Mouse (Mus musculus) c-Kit-positive CD71-positive TER-119-positive erythroid progenitor cells, embryonic 14.5 days (primary cell): ENCODE data around the gene Mcl1.
"Not testable (repeated sequence)": the region's sequence is repeated elsewhere in the genome, so short reads cannot be mapped to it uniquely, and the experiment has no call there.

Experiments used
- DNase-seq: peaks from one replicate; pipeline ENCODE4 v3.0.0-alpha.2; 2013; ENCODE audit warnings: low spot score

Gene Mcl1

DNA sequence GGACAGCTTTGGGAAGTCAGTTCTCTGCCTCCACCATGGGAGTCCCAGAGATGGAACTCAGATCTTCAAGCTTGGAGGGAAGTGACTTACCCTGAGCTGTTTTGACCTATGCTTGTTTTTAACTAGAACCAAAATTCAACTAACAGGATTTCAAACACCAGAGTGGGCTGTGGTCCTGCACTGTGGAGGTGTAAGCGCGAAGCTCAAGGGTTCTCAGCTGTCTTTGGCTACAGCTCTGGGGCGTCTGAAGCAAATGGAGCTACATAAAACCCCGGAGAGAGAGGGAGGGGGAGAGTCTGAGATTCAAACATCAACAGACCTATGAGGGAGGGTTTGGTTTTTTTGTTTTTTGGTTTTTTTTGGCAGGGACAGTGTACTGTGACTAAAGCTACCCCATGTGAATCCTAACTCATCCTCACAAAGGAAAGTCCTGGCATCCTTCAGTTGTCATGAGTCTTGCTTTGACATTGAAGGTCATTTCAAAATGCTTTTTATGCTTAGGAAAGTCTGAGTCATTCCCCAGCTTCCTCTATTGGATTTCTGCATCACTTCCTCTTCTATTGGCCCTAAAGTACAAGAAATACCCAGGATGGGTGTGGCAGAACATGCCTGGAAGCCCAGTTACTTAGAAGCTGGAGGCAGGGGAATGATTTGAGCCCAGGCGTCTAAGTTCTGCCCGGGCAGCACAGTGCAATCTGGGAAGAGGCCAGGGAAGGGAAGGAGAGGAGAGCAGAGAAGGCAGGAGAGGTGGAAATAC is 8.1 kb upstream of the Mcl1 start:
- DNase-seq, result no peak

DNA sequence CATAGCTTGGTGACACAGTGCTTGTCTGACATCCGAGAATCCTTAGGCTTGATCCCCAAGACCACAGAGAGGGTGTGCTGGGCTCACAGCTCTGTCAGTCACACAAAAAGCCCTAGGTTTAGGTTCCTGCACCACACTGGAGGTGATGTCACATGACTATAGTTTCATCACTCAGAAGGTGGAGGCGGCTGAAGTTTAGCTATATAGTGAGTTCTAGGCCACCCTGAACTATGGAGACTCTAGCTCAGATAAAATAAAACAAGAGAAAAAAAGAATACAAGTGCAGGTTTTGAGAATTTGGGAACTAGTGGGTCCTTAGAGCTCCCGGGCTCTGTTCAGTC is 7.6 kb upstream of the Mcl1 start:
- DNase-seq, result no peak

DNA sequence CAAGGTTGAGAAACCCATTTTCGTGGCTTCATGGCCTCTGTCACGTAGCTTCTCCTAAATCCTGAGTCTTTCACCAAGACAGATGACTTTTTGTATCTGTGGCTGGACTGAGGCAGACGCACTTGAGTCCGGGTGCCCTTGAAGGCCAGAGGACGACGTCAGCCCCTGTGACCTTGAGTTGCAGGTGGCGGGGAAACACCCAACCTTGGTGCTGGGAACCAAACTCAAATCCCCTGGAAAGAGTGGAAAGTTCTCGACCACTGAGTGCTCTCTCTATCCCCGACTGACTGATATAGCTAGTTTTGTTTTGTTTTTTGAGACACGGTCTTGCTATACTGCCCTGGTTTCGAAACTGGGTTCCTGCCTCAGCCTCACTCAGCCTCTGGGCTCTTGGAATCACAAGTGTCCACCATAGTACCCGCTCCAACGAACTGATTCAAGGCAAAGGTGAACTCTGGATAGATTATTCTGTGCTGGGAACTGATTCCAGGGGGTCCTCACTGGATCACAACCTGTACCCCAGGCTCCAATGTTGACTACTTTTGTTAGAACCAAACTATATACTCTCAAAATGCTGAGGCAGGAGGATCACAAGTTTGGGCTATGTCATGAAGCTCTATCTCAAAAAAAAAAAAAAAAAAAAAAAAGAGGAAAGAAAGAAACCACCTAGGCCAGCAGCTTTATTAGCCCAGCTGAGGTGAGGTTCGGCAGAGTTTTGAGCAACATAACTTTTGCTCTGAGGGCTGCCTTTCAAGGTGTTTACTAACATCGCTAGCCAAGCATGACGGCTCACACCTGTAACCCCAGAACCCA is 7.0 kb upstream of the Mcl1 start:
- no peak for DNase-seq

DNA sequence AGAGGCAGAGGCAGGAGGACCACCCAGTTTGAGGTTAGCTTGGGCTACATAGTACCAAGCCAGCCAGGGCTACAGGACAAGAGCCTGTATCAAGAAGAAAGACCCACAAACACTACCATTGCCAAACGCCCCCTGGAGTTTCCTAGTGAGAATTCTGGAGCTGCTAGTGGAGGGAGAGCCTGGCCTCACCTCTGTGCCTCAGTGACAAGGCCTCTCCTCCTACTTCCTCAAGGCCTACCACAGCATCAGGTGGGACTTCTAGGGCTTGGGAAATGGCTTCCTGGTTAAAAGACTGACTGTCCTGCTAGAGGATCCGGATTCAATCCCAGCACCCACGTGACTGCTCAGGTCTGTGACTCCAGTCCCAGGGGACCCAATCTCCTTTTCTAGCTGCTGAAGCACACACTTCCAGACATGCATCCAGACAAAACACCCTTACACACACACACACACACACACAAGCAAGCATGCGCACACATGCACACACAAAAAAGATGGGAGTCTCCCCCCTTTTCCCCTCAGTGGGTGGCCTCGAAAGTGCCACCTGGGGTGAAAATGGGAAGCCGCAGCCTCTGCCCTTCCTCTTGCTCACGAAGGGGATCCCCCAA is 6.3 kb upstream of the Mcl1 start:
- DNase-seq, result no peak

DNA sequence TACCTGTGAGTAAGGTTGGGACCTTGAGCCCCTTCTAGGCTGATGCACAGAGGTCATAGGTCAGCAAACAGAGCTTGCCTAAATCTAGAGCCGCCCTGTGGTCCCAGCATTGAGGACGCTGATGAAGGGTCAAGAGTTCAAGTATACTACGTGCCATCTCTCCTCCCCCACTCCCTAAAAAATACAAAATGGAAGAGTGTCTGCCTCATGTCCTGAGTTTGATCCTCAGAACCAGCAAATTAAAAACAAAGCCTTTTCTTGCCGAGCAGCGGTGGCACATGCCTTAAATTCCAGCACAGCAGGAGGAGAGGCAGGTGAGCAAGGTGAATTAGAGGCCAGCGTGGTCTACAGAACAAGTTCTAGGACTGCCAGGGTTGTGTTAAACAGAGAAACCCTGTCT is 5.7 kb upstream of the Mcl1 start:
- DNase-seq, result no peak

DNA sequence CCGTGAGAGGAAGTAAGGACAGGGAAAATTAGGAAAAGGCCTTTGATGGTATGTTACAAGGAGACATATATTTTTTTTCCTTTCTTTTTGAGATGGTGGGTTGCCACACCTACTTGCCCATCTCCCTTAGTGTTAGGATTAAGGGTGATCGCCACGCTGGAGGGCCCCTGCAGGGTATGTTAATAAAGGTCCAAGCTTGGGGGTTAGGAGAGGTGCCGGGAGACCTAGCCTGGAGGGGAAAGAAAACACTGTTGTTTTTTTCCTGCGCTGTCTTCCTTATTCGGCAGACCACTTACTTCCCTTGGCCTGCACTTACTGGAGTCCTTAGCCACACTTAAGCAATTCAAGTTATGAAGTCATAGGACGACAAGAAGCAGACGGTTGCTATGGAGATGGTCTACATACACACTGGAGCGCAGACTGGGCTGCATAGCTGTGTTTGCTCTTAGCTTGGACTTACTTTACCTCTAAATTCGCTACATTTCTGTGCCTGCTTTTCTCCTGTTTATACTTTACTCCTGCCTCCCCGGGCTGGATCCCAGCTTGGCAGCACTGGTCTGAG is 5.0 kb upstream of the Mcl1 start:
- no peak for DNase-seq

DNA sequence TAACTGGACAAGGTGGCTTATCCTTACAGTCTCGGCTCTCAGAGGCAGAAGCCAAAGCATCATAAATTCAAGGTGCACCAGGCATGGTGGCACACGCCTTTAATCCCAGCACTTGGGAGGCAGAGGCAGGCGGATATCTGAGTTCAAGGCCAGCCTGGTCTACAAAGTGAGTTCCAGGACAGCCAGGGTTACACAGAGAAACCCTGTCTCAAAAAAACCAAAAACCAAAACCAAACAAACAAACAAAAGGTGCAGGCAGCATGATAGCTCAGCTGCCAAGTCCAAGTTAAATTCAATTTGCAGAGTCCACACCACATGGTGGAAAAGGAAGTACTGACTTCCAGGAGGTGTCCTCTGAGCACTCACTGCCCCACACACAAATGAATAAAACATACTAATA is 4.2 kb upstream of the Mcl1 start:
- not testable (repeated sequence) for DNase-seq

DNA sequence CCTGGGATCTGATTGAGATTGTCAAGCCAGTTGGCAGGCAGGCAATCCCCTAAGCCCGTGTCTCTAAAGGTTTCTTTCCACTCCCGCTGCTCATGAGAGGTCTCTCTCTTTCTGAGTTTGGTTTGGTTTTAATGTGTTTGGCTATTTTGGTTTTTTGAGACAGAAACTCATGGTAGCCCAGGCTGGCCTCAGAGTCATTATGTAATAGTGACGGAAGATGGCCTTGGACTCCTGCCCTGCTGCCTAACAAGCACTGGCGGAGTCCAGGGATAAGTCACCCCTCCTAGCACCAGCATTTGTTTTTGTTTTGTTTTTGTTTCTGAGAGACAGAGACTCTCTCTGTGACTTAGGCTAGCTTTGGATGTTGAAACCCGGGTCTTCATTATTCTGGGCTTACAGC is 3.2 kb upstream of the Mcl1 start:
- no peak for DNase-seq

DNA sequence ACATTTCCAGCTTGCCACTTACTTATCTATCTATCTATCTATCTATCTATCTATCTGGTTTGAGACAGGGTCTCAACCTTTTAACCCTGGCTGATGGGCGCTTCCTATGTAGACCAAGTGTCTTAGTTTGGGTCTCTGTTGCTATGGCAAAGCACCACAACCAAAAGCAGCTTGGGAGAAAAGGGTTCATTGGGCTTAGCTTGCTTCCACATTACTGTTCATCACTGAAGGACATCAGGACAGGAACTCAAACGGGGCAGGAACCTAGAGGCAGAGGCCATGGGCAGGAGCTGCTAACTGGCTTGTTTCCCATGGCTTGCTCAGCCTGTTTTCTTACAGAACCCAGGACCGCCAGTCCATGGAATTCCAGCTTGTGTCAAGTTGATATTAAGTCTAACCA is 1.5 kb upstream of the Mcl1 start:
- DNase-seq, result no peak

DNA sequence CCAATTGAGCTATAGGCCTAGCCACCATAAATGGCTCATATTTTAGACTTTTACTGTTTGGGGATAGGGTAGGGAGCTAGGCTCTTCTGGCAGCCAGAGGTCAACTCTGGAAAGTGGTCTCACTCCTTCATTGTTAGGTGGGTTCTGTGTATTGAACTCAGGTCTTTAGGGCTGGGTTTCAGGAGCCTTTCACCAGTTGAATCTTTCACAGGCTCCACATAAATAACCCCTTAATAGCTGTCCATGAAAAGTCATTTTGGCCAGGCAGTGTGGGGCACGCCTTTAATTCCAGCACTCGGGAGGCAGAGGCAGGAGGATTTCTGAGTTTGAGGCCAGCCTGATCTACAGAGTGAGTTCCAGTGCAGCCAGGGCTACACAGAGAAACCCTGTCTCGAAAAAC is 877 bp upstream of the Mcl1 start:
- no peak for DNase-seq

DNA sequence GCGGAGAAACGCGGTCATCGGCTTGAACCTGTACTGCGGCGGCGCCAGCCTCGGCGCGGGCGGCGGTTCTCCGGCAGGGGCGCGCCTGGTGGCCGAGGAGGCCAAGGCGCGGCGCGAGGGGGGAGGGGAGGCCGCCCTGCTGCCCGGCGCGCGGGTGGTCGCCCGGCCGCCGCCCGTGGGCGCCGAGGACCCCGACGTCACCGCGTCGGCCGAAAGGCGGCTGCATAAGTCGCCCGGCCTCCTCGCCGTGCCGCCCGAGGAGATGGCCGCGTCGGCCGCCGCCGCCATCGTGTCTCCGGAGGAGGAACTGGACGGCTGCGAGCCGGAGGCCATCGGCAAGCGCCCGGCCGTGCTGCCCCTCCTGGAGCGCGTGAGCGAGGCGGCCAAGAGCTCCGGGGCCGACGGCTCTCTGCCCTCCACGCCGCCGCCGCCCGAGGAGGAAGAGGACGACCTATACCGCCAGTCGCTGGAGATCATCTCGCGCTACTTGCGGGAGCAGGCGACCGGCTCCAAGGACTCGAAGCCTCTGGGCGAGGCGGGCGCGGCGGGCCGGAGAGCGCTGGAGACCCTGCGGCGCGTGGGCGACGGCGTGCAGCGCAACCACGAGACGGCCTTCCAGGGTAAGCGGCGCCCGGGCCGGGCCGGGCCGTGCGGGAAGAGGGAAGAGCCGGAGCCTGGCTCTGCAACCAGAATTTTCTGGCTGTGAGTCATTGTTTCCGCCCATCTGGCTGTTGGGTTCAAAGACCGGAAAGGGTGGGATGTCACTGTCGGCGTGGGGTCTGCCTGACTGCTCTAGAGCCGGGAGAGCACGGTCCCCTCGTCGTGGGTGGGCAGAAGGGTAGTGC is 502 bp downstream of the Mcl1 start:
- no peak for DNase-seq

DNA sequence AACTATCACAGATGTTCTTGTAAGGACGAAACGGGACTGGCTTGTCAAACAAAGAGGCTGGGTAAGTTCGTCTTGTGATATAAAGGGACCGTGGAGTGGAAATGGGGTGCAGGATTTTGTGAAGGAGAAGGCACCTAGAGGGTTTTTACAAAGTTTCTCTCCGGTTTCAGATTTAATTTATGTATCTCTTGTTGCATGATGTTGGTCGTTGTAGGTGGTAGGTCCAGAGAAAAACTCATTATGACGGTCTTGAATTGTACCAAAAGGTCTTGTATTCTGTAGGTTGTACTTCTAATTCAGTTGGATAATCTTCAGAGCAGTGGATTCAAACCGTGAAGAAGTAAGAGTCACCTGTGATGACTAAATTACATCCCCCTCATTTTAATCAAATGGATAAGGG is 1.4 kb downstream of the Mcl1 start:
- no peak for DNase-seq

DNA sequence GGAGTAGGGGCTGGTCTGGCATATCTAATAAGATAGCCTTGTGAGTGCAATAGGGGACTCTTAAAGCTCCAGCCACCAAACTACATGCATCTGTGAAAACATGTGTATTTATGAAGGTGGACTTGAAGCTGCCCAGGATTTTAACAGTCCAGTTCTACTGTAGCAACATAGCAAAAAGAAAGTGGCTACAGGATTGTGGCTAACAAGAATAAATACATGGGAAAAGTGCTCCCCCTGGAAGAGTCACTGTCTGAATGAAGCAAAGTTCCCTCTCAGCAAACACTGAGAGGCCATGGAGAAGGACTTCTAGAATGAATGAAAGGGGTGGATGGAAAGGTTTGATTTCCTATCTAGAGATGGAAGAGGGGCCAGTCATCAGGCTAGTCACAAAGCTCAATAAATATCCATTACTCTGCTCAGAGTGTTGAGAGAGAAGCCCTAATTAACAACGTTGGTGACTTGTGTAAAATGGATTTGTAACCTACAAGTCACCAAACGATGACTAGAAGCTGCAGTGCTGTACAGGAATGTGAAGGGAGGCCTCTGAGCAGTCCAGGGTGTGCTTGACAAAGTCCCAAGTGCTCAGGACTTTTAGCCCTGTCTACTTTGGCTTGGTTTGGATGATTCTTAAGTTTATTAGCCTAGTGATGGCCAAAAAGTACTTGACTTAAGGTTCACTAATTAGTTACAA is 2.3 kb downstream of the Mcl1 start:
- no peak for DNase-seq

DNA sequence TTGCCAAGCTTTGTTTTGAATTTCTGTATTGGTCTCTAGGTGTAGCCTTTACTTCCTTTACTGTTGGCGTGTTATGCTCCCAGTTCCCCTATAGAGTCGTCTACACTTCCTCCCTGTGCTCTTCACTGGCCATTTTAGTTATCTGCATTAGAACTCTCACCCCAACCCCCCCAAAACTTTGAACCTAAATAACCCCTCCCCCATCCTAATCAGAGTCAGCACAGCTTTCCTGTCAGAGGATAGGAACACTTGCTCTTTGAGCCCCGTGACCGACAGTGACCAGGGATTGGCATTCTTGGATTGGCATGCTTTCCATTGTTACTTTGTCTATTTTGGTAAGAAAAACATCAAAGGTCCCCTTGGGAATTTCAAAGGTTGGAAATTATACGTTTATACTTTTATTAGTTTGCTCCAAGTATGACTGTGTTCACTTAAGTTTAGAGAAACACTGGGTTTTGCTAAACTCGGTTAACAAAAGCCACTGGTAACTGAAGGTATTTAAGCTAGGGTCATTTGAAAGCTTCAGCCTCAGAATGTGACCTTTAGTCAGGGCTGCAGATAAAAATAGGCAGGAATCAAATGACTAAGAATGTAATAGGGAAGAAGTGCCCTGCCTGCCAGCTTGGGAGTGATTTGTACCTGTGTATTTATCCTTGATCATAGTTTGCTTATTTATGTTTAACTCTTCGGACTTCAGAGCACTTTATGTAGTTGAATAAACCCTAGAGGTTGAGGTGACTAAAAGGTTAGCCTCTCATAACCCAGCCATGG is 3.5 kb downstream of the Mcl1 start:
- DNase-seq, result no peak

DNA sequence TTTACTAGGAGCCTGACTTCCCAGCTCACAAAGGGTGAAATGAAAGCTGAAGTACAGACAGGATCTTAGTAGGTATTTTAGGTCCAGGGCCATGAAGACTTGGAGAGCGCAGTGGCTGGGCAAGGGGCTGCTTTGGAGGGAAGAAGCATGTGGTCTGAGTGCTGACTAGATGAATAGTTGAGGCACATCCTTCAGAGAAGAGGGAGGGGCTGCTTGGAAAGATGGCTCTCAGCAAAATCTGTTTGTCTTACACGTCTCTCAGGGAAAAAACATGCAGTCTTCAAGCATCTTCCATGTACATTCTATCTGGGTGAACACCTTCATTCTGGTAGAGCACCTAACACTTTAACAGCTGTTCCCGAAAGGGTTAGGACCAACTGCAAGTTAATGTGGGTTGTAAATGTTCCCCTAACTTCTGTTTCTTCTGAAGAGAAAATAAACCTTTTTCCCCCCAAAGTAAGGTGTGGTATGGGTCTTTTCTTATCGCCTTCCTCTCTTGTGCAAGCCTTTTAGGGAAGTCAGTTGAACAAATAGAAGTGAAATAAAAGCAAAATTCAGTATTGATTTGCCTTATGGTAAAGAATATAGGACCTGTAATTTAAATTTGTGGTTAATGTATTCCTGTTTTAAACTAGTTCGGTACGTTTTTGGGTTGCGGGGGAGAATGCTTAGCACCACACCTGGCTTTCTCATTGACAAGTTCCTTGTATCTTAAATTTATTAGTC is 4.3 kb downstream of the Mcl1 start:
- no peak for DNase-seq

DNA sequence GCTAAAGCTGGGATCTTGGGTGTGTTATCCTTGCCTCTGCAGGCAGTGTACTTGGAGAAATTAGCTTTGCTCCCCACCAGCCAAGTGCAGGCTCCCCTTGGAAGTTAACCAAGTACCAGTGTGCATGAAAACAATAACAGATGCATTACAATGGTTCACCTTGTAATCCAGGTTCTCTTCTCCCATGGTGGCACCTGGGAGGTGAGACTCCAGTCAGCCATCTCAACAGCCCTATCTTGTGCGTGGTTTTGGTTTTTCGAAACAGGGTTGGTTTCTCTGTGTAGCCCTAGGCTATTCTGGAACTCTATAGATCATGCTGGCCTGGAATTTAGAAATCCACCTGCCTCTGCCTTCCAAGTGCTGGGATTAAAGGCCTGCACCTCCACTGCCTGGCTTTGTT is 4.9 kb downstream of the Mcl1 start:
- DNase-seq, result no peak

DNA sequence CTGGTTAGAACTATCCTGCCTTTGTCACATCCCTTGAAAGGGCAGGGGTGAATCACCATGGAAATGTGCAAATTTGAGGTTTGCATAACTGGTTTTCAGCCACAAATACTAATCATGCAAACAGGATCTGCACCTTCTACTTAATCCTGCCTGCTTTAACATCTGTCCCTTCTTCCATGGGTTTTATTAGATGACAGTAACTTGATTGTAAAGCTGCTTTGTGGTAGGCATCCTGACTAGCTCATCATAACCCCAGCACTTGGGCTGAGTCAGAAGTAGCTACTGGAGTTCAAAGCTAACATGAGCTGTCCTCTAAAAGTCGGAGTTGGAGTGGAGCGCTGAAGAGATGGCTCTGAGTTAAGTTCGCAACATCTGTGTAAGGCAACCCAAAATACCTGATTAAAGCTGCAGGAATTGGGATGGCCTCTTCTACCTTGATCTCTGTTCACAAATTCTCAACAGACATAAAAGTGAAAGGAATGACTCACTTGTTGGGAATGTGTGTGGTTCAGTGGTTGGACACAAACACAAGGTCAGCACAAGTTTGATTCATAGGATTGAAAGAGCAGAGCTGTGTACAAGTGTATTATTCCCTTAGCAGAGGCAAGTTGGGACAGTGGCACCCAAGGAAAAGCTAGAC is 5.5 kb downstream of the Mcl1 start:
- DNase-seq, result no peak

DNA sequence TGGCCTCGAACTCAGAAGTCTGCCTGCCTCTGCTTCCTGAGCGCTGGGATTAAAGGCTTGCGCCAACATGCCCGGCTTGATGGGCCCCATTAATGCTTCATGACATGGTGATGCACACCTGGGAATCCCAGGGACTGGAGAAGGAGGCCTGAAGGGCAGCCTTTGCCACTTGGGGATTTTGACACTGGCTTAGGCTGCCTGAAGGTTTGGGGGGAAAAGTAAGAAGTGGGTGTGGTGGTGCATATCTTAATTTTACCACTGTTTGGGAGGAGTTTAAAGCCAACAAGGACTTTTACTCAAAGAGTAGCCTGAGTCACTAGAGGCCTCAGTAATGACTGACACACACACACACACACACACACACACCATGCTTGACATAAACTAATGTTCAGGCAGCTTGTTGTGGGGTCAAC is 6.4 kb downstream of the Mcl1 start:
- no peak for DNase-seq

DNA sequence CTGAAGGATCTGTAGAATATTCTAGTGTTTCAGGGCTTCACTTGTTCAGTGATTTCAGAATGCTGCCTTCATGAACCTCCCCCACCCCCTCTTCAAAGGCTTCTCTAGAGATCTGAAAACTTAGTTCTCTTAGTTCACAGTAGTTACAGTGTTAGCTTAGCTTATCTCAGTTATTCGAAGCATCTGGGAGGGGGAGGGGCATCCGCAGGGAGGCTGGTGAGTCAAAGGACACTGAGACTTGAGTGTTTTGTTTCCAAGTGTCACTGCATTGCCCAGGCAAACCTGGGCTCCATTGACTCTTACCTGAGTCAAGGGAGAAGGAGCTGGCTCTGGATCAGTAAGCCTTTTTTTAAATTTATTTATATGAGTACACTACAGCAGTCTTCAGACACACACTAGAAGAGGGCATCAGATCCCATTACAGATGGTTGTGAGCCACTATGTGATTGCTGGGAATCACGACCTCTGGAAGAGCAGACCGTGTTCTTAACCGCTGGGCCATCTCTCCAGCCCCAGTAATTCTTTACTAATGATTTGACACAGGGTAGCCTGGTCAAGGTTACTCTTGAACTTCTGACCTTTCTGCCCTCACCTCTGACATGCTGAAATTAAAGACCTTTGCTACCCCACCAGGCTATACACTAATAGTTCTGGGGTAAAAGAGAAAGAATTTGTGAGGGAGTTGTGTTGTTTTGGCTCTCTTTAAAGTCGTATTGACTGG is 7.7 kb downstream of the Mcl1 start:
- peak; percentile 87 for DNase-seq
